Mouse (Mus musculus): ENCODE measurements around the gene Specc1. TPM values are rescaled to one million over a fixed set of nuclear protein-coding genes. Genes with fewer than 3 reads are reported as not detected.

The Specc1 gene
- total and polyA plus RNA-seq, 3 experiments, result 7.3 to 18.6 (median 15.5) TPM

DNA sequence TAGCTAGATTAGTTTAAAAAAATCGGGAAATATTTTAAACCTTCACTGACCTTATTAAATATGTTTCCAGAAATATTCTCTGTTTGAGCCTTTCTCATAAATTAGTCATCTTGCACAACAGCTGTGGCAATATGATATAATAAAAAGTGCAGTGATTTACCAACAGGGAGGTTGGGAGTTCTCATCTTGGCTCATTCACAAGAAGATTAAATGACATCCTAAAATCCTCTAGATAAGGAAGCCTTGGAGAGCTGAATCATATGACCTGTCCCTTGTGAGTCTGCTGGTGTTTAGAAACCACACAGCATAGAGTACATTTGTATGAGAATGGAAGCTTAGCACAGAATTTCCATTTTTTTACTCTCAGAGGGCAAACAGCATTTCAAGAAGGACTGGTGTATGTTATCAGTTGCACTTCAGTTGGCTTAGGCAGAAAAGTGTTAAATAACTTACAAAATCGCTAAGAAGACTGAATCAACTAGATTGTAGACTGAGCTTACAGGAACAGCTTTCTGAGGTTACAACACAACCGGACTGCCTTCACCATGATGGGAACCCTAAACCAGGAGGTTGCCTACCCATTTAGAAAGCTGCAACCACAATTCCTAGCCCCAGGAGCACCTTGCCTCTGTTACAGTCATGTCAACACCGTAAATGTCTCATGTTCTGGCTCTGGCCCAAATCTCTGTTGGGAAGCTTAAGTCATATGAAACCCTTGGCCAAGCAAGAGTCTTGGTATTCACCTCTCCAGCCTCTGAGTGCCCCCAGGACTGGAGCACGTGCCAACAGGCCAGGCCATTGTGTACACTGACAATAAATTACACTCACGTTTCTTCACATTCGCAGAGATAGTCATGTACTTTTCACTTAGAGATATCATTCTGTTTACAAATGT is 188.9 kb downstream of the Specc1 start:
- H3K9ac ChIP-seq (ENCODE audit: insufficient read depth, low read depth), result no peak overlapping the region
- H3K4me1 ChIP-seq (ENCODE audit: control insufficient read depth in 1 of 2, insufficient read depth in 2 of 2), result peaks cover 0 to 7% of the 10 kb centered on the region in 2 experiments; a peak in 2 of 4 replicates
- DNase-seq (ENCODE audit: extremely low read depth), result no peak
- H3K27ac ChIP-seq (ENCODE audit: insufficient read depth, low read depth), result no peak overlapping the region
- no peak overlapping the region for H3K4me3 ChIP-seq (replicated peaks in 1 of 3; ENCODE audit: low read depth in 2 of 3, low read length in 2 of 3, poor library complexity in 1 of 3)
- in situ Hi-C loops (cut with MboI; ENCODE audit: low pct_ligation_motif_present, low pct_unique_long_range_greater_than_20kb, low sequenced_read_pairs) (no loop called here), dilution Hi-C loops (cut with MboI; ENCODE audit: extremely low pct_ligation_motif_present, extremely low pct_unique_long_range_greater_than_20kb, low sequenced_read_pairs) (no loop called here)
- no peaks in the 10 kb centered on the region for H3K79me2 ChIP-seq (replicated peaks; ENCODE audit: control insufficient read depth, extremely low read depth, insufficient read depth, poor library complexity, severe bottlenecking)
- no peaks in the 10 kb centered on the region for H3K9me3 ChIP-seq (replicated peaks; ENCODE audit: low read length)
- H3K4me2 ChIP-seq (ENCODE audit: insufficient read depth, low read depth, poor library complexity, severe bottlenecking), result no peak overlapping the region
- H3K36me3 ChIP-seq (replicated peaks in 1 of 2; ENCODE audit: control insufficient read depth in 1 of 2, insufficient read depth in 1 of 2, low read length in 1 of 2), result peaks cover 11 to 21% of the 10 kb centered on the region in 2 experiments
- TF ChIP-seq MAZ (IDR thresholded peaks at IDR 0.05; ENCODE audit: low read depth, low read length), result no peak
- H3K27me3 ChIP-seq (replicated peaks), result no peaks in the 10 kb centered on the region

GRCm38 (mm10) chr11:62146661-62147060 is 190.1 kb downstream of the Specc1 start:
- in situ Hi-C loops (cut with MboI; ENCODE audit: low pct_ligation_motif_present, low pct_unique_long_range_greater_than_20kb, low sequenced_read_pairs), result no loop called here
- no peak overlapping the region for H3K4me3 ChIP-seq (replicated peaks in 1 of 3; ENCODE audit: low read depth in 2 of 3, low read length in 2 of 3, poor library complexity in 1 of 3)
- TF ChIP-seq MYC (IDR thresholded peaks at IDR 0.05; ENCODE audit: low read depth, low read length) (no peak), MAX (IDR thresholded peaks at IDR 0.05; ENCODE audit: low read length) (no peak), POLR2AphosphoS2 (IDR thresholded peaks at IDR 0.05; ENCODE audit: low read depth, low read length) (no peak), ZKSCAN1 (IDR thresholded peaks at IDR 0.05; ENCODE audit: borderline replicate concordance, low read depth, low read length) (no peak), ZMIZ1 (IDR thresholded peaks at IDR 0.05; ENCODE audit: low read depth, low read length) (no peak), USF1 (IDR thresholded peaks at IDR 0.05; ENCODE audit: low read depth, low read length) (no peak), UBTF (IDR thresholded peaks at IDR 0.05; ENCODE audit: low read depth, low read length) (no peak), EP300 (IDR thresholded peaks at IDR 0.05; ENCODE audit: low read length) (no peak), MAZ (IDR thresholded peaks at IDR 0.05; ENCODE audit: low read depth, low read length) (no peak)
- H3K27ac ChIP-seq (ENCODE audit: insufficient read depth, low read depth), result no peak overlapping the region
- H3K9me3 ChIP-seq (replicated peaks; ENCODE audit: low read length), result no peaks in the 10 kb centered on the region
- dilution Hi-C loops (cut with MboI; ENCODE audit: extremely low pct_ligation_motif_present, extremely low pct_unique_long_range_greater_than_20kb, low sequenced_read_pairs), result no loop called here
- H3K9ac ChIP-seq (ENCODE audit: insufficient read depth, low read depth), result no peak overlapping the region
- no peak overlapping the region for H3K4me2 ChIP-seq (ENCODE audit: insufficient read depth, low read depth, poor library complexity, severe bottlenecking)
- H3K27me3 ChIP-seq (replicated peaks), result no peaks in the 10 kb centered on the region
- H3K36me3 ChIP-seq (replicated peaks in 1 of 2; ENCODE audit: control insufficient read depth in 1 of 2, insufficient read depth in 1 of 2, low read length in 1 of 2), result peaks cover 11 to 24% of the 10 kb centered on the region in 2 experiments
- H3K79me2 ChIP-seq (replicated peaks; ENCODE audit: control insufficient read depth, extremely low read depth, insufficient read depth, poor library complexity, severe bottlenecking), result no peaks in the 10 kb centered on the region
- H3K4me1 ChIP-seq (ENCODE audit: control insufficient read depth in 1 of 2, insufficient read depth in 2 of 2), result peaks cover 0 to 7% of the 10 kb centered on the region in 2 experiments; a peak in 2 of 4 replicates
- no peak for DNase-seq (ENCODE audit: extremely low read depth)

DNA sequence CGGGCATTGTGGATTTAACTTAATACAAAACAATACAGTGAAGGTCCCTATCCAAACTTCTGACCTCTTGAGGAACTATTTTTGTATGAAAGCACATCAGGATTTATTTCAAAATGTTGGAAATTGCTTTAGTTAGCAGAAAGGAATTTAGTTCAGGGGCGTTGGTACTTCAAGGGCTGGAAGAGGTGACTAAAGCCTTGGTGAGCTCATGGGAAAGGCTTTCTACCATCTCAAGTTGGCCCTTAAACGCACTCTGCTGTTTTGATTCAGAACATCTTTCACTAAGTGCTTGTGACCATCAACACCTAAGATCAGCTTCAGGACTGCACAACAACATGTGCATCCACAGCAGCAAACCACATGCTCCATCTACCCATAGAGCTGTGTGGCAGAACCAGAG is 191.5 kb downstream of the Specc1 start:
- Histone ChIP-seq H3K4me1 (ENCODE audit: control insufficient read depth in 1 of 2, insufficient read depth in 2 of 2) (peaks cover 0 to 7% of the 10 kb centered on the region in 2 experiments; a peak in 2 of 4 replicates), H3K27ac (ENCODE audit: insufficient read depth, low read depth) (no peak overlapping the region), H3K79me2 (replicated peaks; ENCODE audit: control insufficient read depth, extremely low read depth, insufficient read depth, poor library complexity, severe bottlenecking) (no peaks in the 10 kb centered on the region), H3K4me2 (ENCODE audit: insufficient read depth, low read depth, poor library complexity, severe bottlenecking) (no peak overlapping the region), H3K4me3 (replicated peaks in 1 of 3; ENCODE audit: low read depth in 2 of 3, low read length in 2 of 3, poor library complexity in 1 of 3) (no peak overlapping the region), H3K27me3 (replicated peaks) (no peaks in the 10 kb centered on the region), H3K9me3 (replicated peaks; ENCODE audit: low read length) (no peaks in the 10 kb centered on the region), H3K36me3 (replicated peaks in 1 of 2; ENCODE audit: control insufficient read depth in 1 of 2, insufficient read depth in 1 of 2, low read length in 1 of 2) (peaks cover 14 to 32% of the 10 kb centered on the region in 2 experiments), H3K9ac (ENCODE audit: insufficient read depth, low read depth) (no peak overlapping the region)
- TF ChIP-seq POLR2A (IDR thresholded peaks at IDR 0.05; ENCODE audit: low read depth, low read length) (no peak), RCOR1 (conservative IDR thresholded peaks at IDR 0.05; ENCODE audit: low read depth, low read length) (no peak)
- dilution Hi-C loops (cut with MboI; ENCODE audit: extremely low pct_ligation_motif_present, extremely low pct_unique_long_range_greater_than_20kb, low sequenced_read_pairs) (no loop called here), in situ Hi-C loops (cut with MboI; ENCODE audit: low pct_ligation_motif_present, low pct_unique_long_range_greater_than_20kb, low sequenced_read_pairs) (no loop called here)
- no peak for DNase-seq (ENCODE audit: extremely low read depth)

Measured in CH12.LX (cell line).